Mouse (Mus musculus) megakaryocyte, embryonic 14.5 days (primary cell): ENCODE results near the gene Rtl10. TPM values are rescaled to one million over a fixed set of nuclear protein-coding genes. Genes with fewer than 3 reads are reported as not detected.
"Not testable (repeated sequence)": the region's sequence is repeated elsewhere in the genome, so short reads cannot be mapped to it uniquely, and the experiment has no call there.

Source experiments
- H3K27me3 ChIP-seq: replicated peaks from 2 replicates; pipeline ENCODE3; 2012; ENCODE audit warnings: inconsistent platforms
- H3K36me3 ChIP-seq: replicated peaks from 2 replicates; pipeline ENCODE3; 2012; ENCODE audit warnings: low read length, inconsistent platforms, mixed read lengths
- H3K4me1 ChIP-seq: 2 replicates; pipeline ENCODE4 v1.6.1; 2012; ENCODE audit warnings: inconsistent platforms
- H3K4me3 ChIP-seq: replicated peaks from 2 replicates; pipeline ENCODE3; 2012; ENCODE audit warnings: moderate library complexity, mild to moderate bottlenecking, inconsistent platforms
- H3K9me3 ChIP-seq: 2 replicates; pipeline ENCODE4 v1.6.1; 2012; ENCODE audit warnings: inconsistent platforms
- FLI1 ChIP-seq: IDR thresholded peaks from 2 replicates; pipeline ENCODE4 v1.6.1; 2012; ENCODE audit warnings: low read length, inconsistent platforms, mixed read lengths
- GATA1 ChIP-seq: IDR thresholded peaks from 3 replicates; pipeline ENCODE4 v1.6.1; 2012; ENCODE audit warnings: mixed read lengths, low read length, inconsistent platforms, borderline replicate concordance
- polyA plus RNA-seq: library from polyadenylated mRNA; stranded (reverse); fragments of >175 nt; gene quantifications from 2 replicates; pipeline ENCODE4 v1.2.3, GENCODE M21; 2012; ENCODE audit warnings: low replicate concordance; ENCODE audit not compliant: insufficient read depth

The Rtl10 gene
- polyA plus RNA-seq, 1 experiment: 1.9 TPM

DNA sequence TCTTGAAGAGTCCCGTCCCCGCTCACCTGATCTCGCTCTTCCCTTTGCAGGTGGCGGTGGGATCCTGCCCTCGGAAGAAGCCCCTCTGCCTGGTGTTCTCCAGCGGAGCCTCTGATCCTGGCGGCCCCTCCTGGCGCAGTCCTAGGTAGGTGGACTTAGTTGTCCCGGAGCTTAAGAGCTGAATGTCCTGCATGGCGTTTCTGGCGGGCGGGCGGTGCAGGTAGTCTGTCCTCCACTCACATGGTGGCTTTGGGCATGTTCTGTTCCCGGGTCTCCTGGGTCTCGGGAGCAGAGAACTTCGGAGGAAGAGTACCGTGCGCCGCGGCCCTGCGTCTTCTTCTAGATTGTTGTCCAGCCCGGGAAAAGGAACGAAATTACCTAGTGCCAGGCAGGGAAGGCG is 295 bp downstream of the Rtl10 start:
- H3K4me3 ChIP-seq: peak overlapping the region; percentile 94
- H3K36me3 ChIP-seq: peaks cover 28% of the 10 kb centered on the region
- H3K27me3 ChIP-seq: no peaks in the 10 kb centered on the region
- TF ChIP-seq GATA1 (no peak), FLI1 (no peak)
- no peaks in the 10 kb centered on the region for H3K9me3 ChIP-seq
- H3K4me1 ChIP-seq: peaks cover 40% of the 10 kb centered on the region

DNA sequence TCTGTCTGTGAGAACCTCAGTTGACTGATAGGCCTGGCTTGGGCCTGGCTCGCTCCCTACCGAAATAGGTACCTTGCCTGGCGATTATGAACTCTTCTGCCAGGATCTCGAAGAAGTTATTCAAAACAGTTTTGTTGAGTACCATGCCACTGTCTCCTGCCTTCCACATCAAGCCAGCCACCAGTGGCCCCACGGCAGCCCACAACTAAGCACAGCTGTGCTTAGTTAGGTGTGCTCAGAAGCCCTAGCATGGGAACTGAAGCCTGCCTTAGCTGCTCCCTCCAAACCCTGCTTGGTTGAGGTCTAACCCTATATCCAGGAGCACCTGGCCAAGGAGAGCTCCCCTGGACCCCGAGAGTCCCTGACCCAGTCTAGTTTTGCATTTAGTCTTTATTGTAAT is 2.8 kb downstream of the Rtl10 start:
- Histone ChIP-seq H3K4me1 (peaks cover 40% of the 10 kb centered on the region), H3K27me3 (no peaks in the 10 kb centered on the region), H3K36me3 (peaks cover 30% of the 10 kb centered on the region), H3K9me3 (no peaks in the 10 kb centered on the region), H3K4me3 (no peak overlapping the region)
- TF ChIP-seq FLI1 (no peak), GATA1 (no peak)

DNA sequence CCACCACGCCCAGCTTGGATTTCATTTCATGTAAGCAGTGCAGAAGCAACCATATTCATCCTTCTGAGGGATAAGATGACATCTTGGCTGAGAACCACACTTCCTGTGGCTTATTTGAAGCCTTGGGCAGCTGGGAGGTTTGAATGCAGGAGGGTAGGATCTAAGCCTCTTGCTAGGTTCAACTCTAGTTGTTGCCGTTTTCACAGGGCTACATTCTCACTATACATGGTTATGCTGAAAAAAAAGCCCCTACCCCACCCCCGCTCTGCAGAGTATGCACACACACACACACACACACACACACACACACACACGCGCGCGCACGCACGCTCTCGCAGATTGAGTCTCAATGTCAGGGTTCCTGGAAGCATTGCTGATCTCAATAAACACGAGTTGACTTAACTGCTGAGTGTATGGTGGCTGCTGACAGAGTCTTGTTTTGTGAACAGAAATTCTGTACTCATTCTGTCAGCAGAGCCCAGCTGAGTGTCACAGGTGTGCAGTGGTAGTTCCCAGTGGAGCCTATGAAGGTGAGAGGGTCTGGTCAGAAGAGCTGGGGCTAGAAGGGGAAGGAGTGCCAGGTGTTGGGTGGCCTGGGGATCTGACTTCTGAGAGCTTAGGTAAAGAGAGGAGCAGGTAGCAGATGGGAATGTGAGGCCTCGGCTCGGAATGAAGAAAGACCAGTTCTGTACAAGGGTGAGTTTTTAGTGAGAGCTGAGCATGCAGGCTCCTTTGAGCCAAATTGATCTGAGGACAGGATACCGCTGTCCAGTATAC is 5.1 kb downstream of the Rtl10 start:
- peaks cover 30% of the 10 kb centered on the region for H3K36me3 ChIP-seq
- no peak for TF ChIP-seq FLI1
- TF ChIP-seq GATA1: no peak
- no peaks in the 10 kb centered on the region for H3K9me3 ChIP-seq
- no peaks in the 10 kb centered on the region for H3K27me3 ChIP-seq
- peaks cover 45% of the 10 kb centered on the region for H3K4me1 ChIP-seq
- H3K4me3 ChIP-seq: no peak overlapping the region

DNA sequence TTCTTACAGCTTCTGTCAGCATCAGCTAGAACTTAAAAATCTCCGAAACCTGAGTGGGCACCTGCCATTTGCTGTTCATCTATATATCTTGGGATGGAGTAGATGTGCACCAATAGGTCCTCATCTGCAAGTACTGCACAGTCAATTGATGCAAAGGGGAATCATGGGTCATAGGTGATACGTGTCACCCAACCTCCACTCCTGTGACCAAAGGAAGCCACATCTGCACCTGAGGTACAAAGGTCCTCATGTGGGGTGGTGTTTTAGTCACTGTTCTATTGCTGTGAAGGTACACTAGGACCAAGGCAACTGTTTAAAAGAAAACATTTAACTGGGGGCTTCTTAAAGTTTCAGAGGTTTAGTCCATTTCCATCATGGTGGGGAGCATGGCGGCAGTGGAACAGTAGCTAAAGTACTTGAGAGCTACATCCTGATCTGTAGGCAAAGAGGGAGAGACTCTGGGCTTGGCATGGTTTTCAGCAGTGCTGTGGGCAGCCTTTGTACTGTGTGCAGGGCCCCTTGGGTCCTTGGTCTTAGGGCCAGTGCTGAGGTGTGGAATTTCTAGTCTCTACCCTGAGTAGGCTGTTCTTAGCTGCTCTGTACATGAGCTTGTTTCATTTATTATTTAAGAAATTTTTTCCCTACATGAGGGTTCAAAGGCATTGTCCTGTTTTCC is 8.0 kb downstream of the Rtl10 start:
- no peak overlapping the region for H3K4me3 ChIP-seq
- TF ChIP-seq FLI1: no peak
- no peak for TF ChIP-seq GATA1
- H3K27me3 ChIP-seq: no peaks in the 10 kb centered on the region
- peaks cover 37% of the 10 kb centered on the region for H3K4me1 ChIP-seq
- peaks cover 12% of the 10 kb centered on the region for H3K36me3 ChIP-seq
- no peaks in the 10 kb centered on the region for H3K9me3 ChIP-seq

DNA sequence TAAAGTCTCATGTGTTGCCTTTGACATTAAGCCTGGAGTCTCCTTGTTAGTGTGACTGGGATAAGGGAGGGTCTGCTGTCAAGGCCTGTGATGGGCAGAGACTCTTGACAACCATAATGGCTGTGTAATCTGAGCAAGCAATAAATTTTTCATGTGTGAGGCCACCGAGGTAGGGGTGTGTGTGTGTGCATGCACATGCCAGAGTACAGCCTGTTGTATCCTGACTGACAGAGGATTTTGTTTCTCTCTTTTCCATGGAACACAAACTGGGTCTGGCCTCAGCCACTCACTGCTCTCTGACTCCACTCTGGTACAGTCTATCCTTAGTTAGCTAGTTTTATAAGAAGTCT is 8.5 kb downstream of the Rtl10 start:
- Histone ChIP-seq H3K4me3 (no peak overlapping the region), H3K4me1 (peaks cover 37% of the 10 kb centered on the region), H3K9me3 (no peaks in the 10 kb centered on the region), H3K27me3 (no peaks in the 10 kb centered on the region), H3K36me3 (peaks cover 7% of the 10 kb centered on the region)
- TF ChIP-seq FLI1 (no peak), GATA1 (no peak)

DNA sequence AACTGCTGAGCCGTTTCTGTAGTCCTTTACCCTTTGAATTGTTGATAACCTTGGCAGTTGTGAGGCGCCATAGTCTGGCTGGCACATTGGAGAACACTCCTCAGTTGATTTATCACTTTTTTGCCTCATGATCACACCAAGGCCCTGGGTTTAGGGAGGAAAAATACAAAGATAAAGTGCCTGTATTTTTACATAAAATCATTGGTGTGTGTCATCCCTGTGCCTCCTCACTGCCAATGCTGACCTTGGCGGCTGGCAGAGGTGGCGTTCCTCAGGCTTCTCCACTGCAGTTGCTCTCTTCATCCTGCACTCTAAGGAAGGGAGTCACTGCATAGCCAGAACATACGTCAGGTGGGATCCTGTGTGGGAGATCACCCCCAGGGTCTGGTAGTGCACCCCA is 13.0 kb downstream of the Rtl10 start:
- Histone ChIP-seq H3K4me3 (no peak overlapping the region), H3K4me1 (peaks cover 49% of the 10 kb centered on the region), H3K36me3 (no peaks in the 10 kb centered on the region), H3K27me3 (no peaks in the 10 kb centered on the region), H3K9me3 (no peaks in the 10 kb centered on the region)
- TF ChIP-seq FLI1 (no peak), GATA1 (no peak)

DNA sequence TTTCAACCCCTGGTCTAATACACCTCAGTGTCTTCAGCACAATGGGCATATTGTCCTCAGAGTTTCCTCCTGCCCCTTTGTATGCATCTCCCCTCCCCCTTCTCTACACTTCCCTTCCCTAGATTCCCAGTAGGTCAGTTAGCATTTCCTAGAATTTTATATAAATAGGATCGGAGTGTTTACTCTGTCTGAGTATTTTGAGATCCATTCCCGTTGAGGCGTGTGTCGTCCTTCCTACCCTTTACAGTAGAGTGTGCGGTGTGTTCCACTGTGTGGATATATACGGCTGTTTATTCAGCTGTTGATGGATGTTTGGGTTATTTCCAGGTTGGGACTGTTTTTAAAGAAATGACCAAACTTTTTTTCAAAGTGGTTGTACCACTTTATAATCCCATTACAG is 14.8 kb downstream of the Rtl10 start:
- Histone ChIP-seq H3K4me1 (peaks cover 54% of the 10 kb centered on the region), H3K4me3 (no peak overlapping the region), H3K27me3 (no peaks in the 10 kb centered on the region), H3K36me3 (no peaks in the 10 kb centered on the region), H3K9me3 (no peaks in the 10 kb centered on the region)
- no peak for TF ChIP-seq GATA1
- TF ChIP-seq FLI1: no peak

DNA sequence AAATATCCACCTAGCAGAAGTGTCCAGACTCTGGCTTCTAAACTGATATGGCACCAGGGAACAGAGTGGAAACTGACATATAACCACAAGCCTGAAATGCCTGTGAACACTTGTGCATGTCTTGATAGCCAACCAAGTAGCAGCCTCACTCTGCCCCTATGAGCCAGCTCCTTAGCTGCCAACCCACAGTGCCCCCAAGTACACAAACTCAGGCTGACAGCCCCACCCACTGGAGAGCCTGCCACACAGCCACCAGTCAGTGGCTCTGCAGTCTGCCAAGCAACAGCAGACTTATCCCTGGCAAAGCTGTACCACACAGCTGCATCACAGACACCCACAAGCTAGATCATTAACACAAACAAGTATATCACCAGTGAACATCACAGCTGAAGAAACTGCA is 19.4 kb downstream of the Rtl10 start:
- no peak for TF ChIP-seq FLI1
- Histone ChIP-seq H3K36me3 (no peaks in the 10 kb centered on the region), H3K27me3 (no peaks in the 10 kb centered on the region), H3K4me3 (no peak overlapping the region), H3K9me3 (no peaks in the 10 kb centered on the region), H3K4me1 (peaks cover 32% of the 10 kb centered on the region)

DNA sequence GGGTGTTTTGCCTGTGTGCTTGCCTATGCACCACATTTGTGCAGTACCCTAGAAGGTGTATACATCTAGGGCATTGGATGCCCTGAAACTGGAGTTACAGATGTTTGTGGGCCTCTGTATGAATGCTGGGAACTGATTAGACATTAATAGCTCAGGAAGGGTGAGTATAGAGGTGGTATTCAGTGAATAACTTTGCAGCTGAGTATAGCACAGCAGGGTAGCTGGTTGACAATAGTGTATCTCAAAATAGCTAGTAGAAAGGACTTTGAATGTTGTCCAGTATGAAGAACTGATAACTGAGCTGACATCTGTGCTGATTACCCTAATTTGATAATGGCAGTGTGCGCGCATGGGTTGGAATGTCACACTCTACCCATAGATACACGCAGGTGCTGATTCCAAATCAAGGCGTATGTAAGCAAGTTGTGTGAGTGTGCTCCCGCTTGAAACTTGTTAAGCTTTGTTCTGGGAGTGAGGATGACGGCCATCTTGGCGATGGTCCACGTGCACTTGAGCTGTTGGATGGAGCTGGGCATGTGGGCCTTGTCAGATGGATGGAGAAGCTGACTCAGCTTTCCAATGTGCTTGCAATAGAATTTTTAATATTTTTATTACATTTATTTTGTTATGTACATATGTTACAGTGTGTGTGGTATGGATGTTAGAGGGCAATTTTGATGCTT is 25.0 kb downstream of the Rtl10 start:
- TF ChIP-seq GATA1: no peak
- TF ChIP-seq FLI1: no peak
- Histone ChIP-seq H3K4me1 (no peaks in the 10 kb centered on the region), H3K9me3 (no peaks in the 10 kb centered on the region), H3K27me3 (no peaks in the 10 kb centered on the region), H3K4me3 (no peak overlapping the region), H3K36me3 (no peaks in the 10 kb centered on the region)

DNA sequence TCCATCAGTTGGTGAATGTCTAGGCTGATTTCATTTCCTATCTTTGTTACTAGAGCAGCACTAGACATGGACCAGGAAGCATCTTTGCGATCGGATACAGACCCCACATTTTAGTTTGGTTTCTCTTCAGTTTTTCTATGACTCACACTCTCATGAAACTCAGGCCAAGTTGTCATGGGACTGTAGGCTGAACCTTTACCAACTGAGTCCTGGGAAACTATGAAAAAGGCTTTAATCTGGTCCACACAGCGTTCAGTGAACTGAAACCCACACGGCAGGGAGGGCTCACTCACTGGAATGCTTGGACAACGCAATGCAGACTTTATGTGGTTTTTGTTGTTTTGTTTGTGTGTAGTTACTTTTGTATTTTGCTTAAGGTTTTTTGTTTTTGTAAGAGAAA is 30.0 kb downstream of the Rtl10 start:
- H3K4me1 ChIP-seq: no peaks in the 10 kb centered on the region
- H3K36me3 ChIP-seq: no peaks in the 10 kb centered on the region
- TF ChIP-seq FLI1: no peak
- TF ChIP-seq GATA1: no peak
- H3K9me3 ChIP-seq: peaks cover 6% of the 10 kb centered on the region; the same call in 1 of the 2 replicates
- H3K27me3 ChIP-seq: peaks cover 7% of the 10 kb centered on the region
- no peak overlapping the region for H3K4me3 ChIP-seq

DNA sequence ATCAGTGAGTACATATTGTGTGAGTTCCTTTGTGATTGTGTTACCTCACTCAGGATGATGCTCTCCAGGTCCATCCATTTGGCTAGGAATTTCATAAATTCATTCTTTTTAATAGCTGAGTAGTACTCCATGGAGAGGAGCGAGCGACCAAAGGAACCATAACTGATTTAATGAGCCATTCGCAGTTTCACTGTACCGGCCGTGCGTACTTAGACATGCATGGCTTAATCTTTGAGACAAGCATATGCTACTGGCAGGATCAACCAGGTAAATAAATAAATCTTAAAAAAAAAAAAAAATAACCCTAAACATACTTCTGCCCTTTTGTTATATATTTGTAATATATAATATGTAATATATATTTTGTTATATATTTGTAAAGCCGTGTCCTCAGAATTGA is 34.4 kb downstream of the Rtl10 start:
- not testable (repeated sequence) for H3K36me3 ChIP-seq, H3K4me3 ChIP-seq, H3K4me1 ChIP-seq, H3K9me3 ChIP-seq
- H3K27me3 ChIP-seq: peaks cover 14% of the 10 kb centered on the region
